Mouse (Mus musculus): Measurements from ENCODE around the gene Gcc1. TPM values are rescaled to one million over a fixed set of nuclear protein-coding genes. Genes with fewer than 3 reads are reported as not detected.

Gcc1 gene
- polyA plus RNA-seq, 1 experiment from 2014 or later = 7.3 TPM

DNA sequence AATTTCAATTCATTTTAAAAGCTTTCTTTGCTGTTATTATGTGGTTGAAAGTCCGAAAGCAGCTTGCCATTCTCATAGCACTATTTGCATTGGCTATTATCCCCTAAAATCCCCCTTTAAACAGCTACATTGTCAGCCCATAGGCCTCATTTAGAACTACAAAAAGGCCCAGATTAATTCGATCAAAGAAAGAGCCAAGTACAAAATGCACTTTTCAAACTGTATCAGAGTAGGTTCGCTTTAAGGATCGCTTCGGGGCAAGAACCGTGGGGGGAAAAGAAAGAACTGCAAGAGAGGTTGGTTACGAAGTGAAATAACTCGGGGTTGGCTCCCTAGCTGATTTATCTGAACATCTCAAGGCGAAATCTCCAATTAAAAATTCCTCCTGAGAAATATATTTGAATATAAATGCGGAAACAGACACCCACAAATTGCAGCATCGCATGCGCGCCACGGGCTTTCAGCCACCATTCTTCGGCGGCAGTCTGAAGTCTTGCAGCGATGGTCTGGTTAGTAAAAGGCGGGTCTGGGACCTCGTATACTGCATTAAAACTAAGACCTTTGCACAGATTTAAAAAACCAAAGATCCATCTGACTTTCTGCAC lies 31.2 kb downstream of the Gcc1 start:
- Histone ChIP-seq H3K4me1 (ENCODE audit: control insufficient read depth, insufficient read depth, low read length) (no peaks in the 10 kb centered on the region), H3K36me3 (ENCODE audit: control insufficient read depth, insufficient read depth, low read length) (no peaks in the 10 kb centered on the region), H3K27ac (replicated peaks; ENCODE audit: low read depth, low read length) (no peak overlapping the region), H3K4me3 (ENCODE audit: low read depth, low read length) (peak overlapping the region; percentile 28), H3K4me2 (ENCODE audit: low read depth, severe bottlenecking) (peak overlapping the region; percentile 57), H3K27me3 (ENCODE audit: control insufficient read depth, insufficient read depth, low read length) (0 out of 2 replicates have a peak, but pooled peaks cover 9% of the 10 kb centered on the region), H3K9ac (ENCODE audit: low read length) (no peak overlapping the region), H3K9me3 (ENCODE audit: control insufficient read depth, low read length) (peaks cover 3% of the 10 kb centered on the region; the same call in 1 of the 2 replicates)
- ATAC-seq (ENCODE audit: insufficient number of reproducible peaks, low FRiP score, low TSS enrichment, low read depth) (no peak), DNase-seq (ENCODE audit: low spot score) (peak; percentile 63)
- 2% methylated on average over 19 of the region's 19 CpGs for WGBS

DNA sequence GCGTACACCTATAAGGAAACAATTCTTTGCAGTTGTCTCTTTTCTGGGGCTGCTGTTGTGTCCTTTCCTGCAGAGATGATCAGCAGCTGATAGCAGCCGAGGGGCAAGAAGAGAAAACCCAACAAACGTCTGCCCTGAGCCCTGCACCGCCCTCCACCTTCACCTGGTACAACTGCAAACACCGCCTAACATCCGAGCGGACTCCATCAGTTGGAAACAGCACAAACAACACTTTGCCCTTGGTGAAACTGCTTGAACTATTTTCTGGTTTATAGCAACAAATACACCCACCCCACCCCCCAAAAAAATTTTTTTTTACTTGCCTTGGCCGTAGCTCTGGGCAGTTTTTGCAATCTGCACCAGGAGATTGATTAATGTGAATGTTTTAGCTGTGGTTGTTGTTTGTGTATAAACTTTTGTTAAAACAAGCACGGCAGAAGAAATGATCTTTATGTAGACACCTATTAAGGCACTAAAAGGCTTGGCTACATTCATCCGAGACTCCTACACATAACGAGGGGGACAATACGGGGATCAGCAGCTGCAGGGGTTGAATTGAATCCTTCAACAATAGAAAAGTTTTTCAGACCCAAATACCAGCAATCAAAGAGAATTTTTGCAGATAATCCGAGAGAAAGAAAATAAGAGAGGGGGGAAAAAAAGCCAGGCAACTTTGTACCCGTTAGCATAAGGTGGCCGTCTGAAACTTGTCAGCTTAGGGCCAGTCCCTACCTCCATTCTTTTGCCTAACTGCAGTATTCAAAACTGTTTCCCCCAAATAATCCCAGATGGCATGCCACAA lies 31.9 kb downstream of the Gcc1 start:
- peak overlapping the region; percentile 57 for H3K4me2 ChIP-seq (ENCODE audit: low read depth, severe bottlenecking)

DNA sequence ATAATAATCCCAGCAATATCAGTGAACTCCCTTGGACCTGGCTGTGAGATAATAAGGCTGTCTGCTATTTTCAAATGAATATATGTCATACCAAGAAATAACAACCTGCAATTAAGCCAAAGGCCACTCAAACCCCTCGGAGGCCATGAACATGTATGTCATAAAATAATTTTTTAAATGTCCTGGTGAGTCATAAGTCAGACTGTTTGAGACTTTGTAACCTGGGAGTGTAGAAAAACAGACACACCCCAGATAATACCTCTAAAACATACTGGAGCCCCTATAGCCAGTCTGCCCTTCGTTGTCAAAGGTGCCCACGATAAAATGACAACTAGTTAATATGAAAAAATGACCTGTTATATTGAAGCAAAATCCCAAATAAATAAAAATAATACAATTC lies 39.2 kb downstream of the Gcc1 start:
- Histone ChIP-seq H3K4me3 (ENCODE audit: low read depth, low read length) (no peak overlapping the region), H3K4me2 (ENCODE audit: low read depth, severe bottlenecking) (no peak overlapping the region), H3K4me1 (ENCODE audit: control insufficient read depth, insufficient read depth, low read length) (no peaks in the 10 kb centered on the region), H3K27me3 (ENCODE audit: control insufficient read depth, insufficient read depth, low read length) (no peaks in the 10 kb centered on the region), H3K9me3 (ENCODE audit: control insufficient read depth, low read length) (no peaks in the 10 kb centered on the region), H3K36me3 (ENCODE audit: control insufficient read depth, insufficient read depth, low read length) (no peaks in the 10 kb centered on the region), H3K27ac (replicated peaks; ENCODE audit: low read depth, low read length) (no peak overlapping the region), H3K9ac (ENCODE audit: low read length) (no peak overlapping the region)
- WGBS = 88% methylated on average over 3 of the region's 3 CpGs
- DNase-seq (ENCODE audit: low spot score) (no peak), ATAC-seq (ENCODE audit: insufficient number of reproducible peaks, low FRiP score, low TSS enrichment, low read depth) (no peak)

More for the DNA sequence above, 31.9 kb downstream of the Gcc1 start:
- peaks cover 3% of the 10 kb centered on the region; the same call in 1 of the 2 replicates for H3K9me3 ChIP-seq (ENCODE audit: control insufficient read depth, low read length)
- DNase-seq (ENCODE audit: low spot score) (peak; percentile 23), ATAC-seq (ENCODE audit: insufficient number of reproducible peaks, low FRiP score, low TSS enrichment, low read depth) (no peak)
- 0 out of 2 replicates have a peak, but pooled peaks cover 9% of the 10 kb centered on the region for H3K27me3 ChIP-seq (ENCODE audit: control insufficient read depth, insufficient read depth, low read length)
- H3K4me3 ChIP-seq (ENCODE audit: low read depth, low read length) = no peak overlapping the region; the same call in 1 of the 2 replicates
- no peak overlapping the region for H3K27ac ChIP-seq (replicated peaks; ENCODE audit: low read depth, low read length)
- no peaks in the 10 kb centered on the region for H3K36me3 ChIP-seq (ENCODE audit: control insufficient read depth, insufficient read depth, low read length)
- 26% methylated on average over 15 of the region's 15 CpGs for WGBS
- H3K4me1 ChIP-seq (ENCODE audit: control insufficient read depth, insufficient read depth, low read length) = no peaks in the 10 kb centered on the region
- no peak overlapping the region for H3K9ac ChIP-seq (ENCODE audit: low read length)

DNA sequence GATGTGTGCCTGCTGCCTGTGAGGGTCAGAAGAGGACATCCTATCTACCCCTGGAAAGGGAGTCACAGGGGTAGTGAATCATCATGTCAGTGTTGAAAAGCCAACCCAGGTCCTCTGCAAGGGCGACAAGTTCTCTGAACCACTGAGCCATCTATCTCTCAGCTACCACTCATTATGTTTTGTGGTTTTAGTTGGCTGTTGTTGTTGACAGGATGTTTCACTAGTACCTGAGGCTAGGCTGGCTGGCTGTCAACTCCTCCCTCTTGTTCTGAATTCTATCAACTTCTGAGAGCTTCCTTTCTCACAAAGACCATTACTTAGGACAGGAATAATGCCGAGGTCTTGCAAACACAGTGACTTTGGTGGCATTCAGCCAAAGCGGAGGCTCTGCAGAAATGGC lies 43.0 kb downstream of the Gcc1 start:
- Histone ChIP-seq H3K9me3 (ENCODE audit: control insufficient read depth, low read length) (no peaks in the 10 kb centered on the region), H3K4me1 (ENCODE audit: control insufficient read depth, insufficient read depth, low read length) (no peaks in the 10 kb centered on the region), H3K36me3 (ENCODE audit: control insufficient read depth, insufficient read depth, low read length) (no peaks in the 10 kb centered on the region), H3K9ac (ENCODE audit: low read length) (no peak overlapping the region), H3K27ac (replicated peaks; ENCODE audit: low read depth, low read length) (no peak overlapping the region), H3K27me3 (ENCODE audit: control insufficient read depth, insufficient read depth, low read length) (no peaks in the 10 kb centered on the region), H3K4me3 (ENCODE audit: low read depth, low read length) (no peak overlapping the region), H3K4me2 (ENCODE audit: low read depth, severe bottlenecking) (no peak overlapping the region)
- no peak for DNase-seq (ENCODE audit: low spot score)
- ATAC-seq (ENCODE audit: insufficient number of reproducible peaks, low FRiP score, low TSS enrichment, low read depth) = no peak
- WGBS = 90% methylated on average over 3 of the region's 3 CpGs

DNA sequence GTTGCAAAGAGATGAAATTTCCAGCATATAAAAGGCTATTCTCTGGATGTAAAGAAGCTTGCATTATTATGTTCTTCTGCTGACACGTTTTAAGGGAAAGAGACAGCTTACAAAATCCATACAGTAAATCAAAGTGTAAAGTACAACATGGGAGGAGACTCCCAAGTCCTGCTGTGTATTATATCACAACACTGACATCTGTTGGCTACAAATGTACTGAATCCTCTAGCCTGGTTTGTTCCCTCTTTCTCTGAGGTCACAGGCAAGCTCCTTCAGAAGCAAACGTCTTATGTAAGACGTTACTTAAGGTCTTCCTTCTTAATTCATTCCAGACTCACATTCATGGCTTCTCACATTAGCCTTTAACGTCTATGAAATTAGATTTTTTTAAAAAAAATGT lies 46.2 kb downstream of the Gcc1 start:
- 37% methylated on average over 4 of the region's 4 CpGs for WGBS
- Histone ChIP-seq H3K9me3 (ENCODE audit: control insufficient read depth, low read length) (no peaks in the 10 kb centered on the region), H3K27me3 (ENCODE audit: control insufficient read depth, insufficient read depth, low read length) (no peaks in the 10 kb centered on the region), H3K4me3 (ENCODE audit: low read depth, low read length) (no peak overlapping the region), H3K4me1 (ENCODE audit: control insufficient read depth, insufficient read depth, low read length) (no peaks in the 10 kb centered on the region), H3K9ac (ENCODE audit: low read length) (no peak overlapping the region), H3K36me3 (ENCODE audit: control insufficient read depth, insufficient read depth, low read length) (no peaks in the 10 kb centered on the region), H3K4me2 (ENCODE audit: low read depth, severe bottlenecking) (no peak overlapping the region), H3K27ac (replicated peaks; ENCODE audit: low read depth, low read length) (no peak overlapping the region)
- DNase-seq (ENCODE audit: low spot score) (no peak), ATAC-seq (ENCODE audit: insufficient number of reproducible peaks, low FRiP score, low TSS enrichment, low read depth) (no peak)

DNA sequence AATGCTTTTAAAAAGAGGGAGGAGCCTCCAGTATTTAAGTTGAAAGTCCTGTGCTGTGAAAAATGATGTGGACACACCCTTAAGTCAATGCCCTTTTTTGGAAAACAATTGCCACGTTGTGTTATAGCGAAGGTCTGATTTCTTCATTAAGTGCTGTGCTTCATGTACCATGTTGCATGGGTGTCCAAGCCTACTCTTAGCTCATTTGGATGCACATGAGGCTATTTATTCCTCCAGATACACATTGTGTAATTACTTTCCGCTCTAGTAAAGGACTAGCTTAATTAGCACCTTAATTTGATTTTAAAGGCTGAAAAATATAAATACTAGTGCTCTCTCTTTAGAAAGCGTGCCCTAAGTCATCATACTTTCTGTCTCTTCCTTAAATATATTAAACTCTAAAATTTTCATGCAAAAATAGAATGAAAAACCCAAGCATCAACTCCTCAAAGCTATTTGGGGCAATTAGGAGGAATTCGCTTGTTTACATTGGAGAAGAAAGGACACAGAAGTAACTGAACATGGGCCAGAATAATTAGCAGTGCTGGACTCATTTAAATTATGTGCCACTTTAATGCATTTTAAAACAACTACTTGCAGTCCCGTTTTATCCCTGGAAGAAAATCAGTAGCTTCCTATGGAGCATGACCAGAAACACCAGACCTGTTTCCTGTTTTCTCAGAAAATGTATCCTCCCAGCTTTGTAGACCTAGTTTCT lies 58.1 kb downstream of the Gcc1 start:
- no peak for DNase-seq (ENCODE audit: low spot score)
- no peaks in the 10 kb centered on the region for H3K27me3 ChIP-seq (ENCODE audit: control insufficient read depth, insufficient read depth, low read length)
- no peak overlapping the region for H3K4me3 ChIP-seq (ENCODE audit: low read depth, low read length)
- H3K9me3 ChIP-seq (ENCODE audit: control insufficient read depth, low read length) = no peaks in the 10 kb centered on the region
- H3K36me3 ChIP-seq (ENCODE audit: control insufficient read depth, insufficient read depth, low read length) = no peaks in the 10 kb centered on the region
- no peak overlapping the region for H3K9ac ChIP-seq (ENCODE audit: low read length)
- ATAC-seq (ENCODE audit: insufficient number of reproducible peaks, low FRiP score, low TSS enrichment, low read depth) = no peak
- no peak overlapping the region for H3K27ac ChIP-seq (replicated peaks; ENCODE audit: low read depth, low read length)
- 76% methylated on average over 6 of the region's 6 CpGs for WGBS
- no peak overlapping the region for H3K4me2 ChIP-seq (ENCODE audit: low read depth, severe bottlenecking)
- H3K4me1 ChIP-seq (ENCODE audit: control insufficient read depth, insufficient read depth, low read length) = no peaks in the 10 kb centered on the region

DNA sequence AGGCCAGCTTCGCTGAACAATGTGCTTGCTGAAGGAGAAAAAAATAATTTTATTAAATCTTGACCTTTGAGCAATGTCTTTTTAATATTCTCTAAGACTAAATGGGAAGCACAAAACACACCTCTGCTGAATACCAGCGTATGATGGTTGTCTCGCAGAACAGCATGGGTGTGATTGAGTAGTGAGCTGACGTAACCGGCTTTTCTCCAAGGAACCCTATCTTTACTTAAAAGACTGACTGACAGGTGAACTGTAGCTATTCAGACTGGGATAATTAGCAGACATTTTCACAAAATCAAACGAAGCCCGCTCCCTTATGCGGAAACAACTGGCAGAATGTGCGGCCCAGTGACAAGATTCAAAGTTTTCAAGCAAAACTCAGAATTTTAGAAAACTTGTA lies 60.6 kb downstream of the Gcc1 start:
- Histone ChIP-seq H3K4me1 (ENCODE audit: control insufficient read depth, insufficient read depth, low read length) (no peaks in the 10 kb centered on the region), H3K4me3 (ENCODE audit: low read depth, low read length) (no peak overlapping the region), H3K4me2 (ENCODE audit: low read depth, severe bottlenecking) (no peak overlapping the region), H3K9ac (ENCODE audit: low read length) (no peak overlapping the region), H3K36me3 (ENCODE audit: control insufficient read depth, insufficient read depth, low read length) (no peaks in the 10 kb centered on the region), H3K9me3 (ENCODE audit: control insufficient read depth, low read length) (no peaks in the 10 kb centered on the region), H3K27me3 (ENCODE audit: control insufficient read depth, insufficient read depth, low read length) (no peaks in the 10 kb centered on the region), H3K27ac (replicated peaks; ENCODE audit: low read depth, low read length) (no peak overlapping the region)
- ATAC-seq (ENCODE audit: insufficient number of reproducible peaks, low FRiP score, low TSS enrichment, low read depth) = no peak
- no peak for DNase-seq (ENCODE audit: low spot score)
- 94% methylated on average over 9 of the region's 9 CpGs for WGBS

Data from limb, embryonic 11.5 days (tissue).